Mouse (Mus musculus) subcutaneous adipose tissue, adult 2 months (tissue): ENCODE data around the gene S100g. TPM values are rescaled to one million over a fixed set of nuclear protein-coding genes. Genes with fewer than 3 reads are reported as not detected.

ENCODE experiments used
- polyA plus RNA-seq: library from polyadenylated mRNA; depleted of rRNA; stranded (reverse); fragments of >200 nt; gene quantifications from 2 replicates; pipeline ENCODE4 v1.2.3, GENCODE M21; 2012; ENCODE audit warnings: low replicate concordance; rRNA removed

Gene S100g
- 9.0 TPM in 1 of 2 replicates, not detected in the other for polyA plus RNA-seq

DNA sequence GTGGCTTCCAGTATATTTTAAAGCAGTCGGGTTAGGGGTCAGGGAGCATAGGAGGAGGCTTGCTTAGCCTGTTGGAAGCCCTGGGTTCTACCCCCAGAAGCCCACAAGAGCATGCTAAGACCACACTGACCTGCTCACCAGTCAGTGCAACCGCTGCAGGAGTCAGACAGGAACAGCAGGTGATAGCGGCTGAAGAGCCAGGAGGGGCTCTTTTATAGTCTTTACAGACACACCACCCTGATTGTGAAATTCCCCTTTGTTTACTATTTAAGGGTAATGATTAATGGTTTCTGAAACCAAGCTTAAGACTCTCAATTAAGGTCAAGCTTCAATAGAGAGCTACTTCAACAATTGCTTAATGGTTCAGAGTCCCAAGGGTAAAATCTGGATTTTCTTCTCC lies at the start of gene S100g:
Gene S100g, minus strand, starts transcription at position 217 of the 400 bp plus-strand sequence.

Other genes with a start within 250 kb of the S100g start
- 55.5 and 143 TPM in 2 replicates for gene Rbbp7, start 204.2 kb downstream of the S100g start, polyA plus RNA-seq
- 5.1 and 9.4 TPM in 2 replicates for gene Txlng, start 135.1 kb downstream of the S100g start, polyA plus RNA-seq
- gene Syap1, start 76.2 kb downstream of the S100g start, polyA plus RNA-seq: 29.7 and 48.0 TPM in 2 replicates
- 26.3 and 34.9 TPM in 2 replicates for gene Ctps2, start 63.4 kb downstream of the S100g start, polyA plus RNA-seq